Mouse (Mus musculus): ENCODE measurements around the gene Tmem218. TPM values are rescaled to one million over a fixed set of nuclear protein-coding genes. Genes with fewer than 3 reads are reported as not detected.

The Tmem218 gene
- total RNA-seq (2014; fragmentation: Nextera tagmentation) (3.4 and 4.7 TPM in 2 replicates), total RNA-seq (2017) (2.8 and 3.3 TPM in 2 replicates)

DNA sequence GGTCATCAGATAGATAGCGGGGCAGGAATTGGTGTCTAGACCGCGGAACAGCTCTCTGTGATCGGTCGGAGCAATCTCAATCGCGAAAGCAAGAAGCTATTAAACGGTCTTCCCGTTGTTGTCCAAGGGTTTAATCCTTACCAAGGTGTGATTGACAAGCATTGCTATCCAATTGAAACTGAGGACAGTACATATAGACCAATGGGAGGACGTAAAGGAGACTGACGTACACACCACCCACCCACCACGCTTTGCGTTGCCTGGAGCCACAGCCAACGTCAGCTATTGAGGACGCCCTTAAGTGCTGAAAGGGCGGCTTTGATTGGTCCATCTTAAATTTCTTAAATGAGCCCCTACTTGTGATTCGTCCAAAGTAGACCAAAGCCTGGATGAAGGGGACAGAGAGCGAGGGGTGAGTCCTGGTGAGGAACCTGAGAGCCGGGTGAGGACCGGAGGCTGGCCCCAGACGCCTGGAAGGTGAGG lies at the start of gene Tmem218:
Tmem218 (plus strand) TSS at position 295 of the 483 bp plus-strand sequence.
- ATAC-seq (replicated peaks; ENCODE audit: low FRiP score, low TSS enrichment, poor library complexity, severe bottlenecking) = peak; percentile 100

DNA sequence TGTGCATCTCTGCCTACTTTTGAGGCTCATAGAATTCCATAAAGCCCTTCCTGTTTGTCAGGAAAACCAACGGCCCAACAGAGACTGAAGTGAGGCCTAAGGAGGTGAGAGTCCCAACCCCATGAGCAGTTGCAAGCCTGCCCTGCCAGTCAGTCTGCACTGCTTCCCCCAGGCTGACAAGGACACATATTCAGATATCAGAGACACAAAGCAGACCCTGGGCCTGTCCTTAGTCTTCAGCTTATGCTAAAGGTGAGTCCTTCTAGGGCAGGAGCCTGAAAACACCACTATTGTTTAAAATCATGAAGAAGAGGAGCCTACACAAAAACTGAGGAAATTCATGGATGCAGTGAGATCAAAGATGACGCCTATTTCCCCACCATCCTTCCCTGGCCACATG lies 47.3 kb upstream of the Tmem218 start:
- ATAC-seq (replicated peaks; ENCODE audit: low FRiP score, low TSS enrichment, poor library complexity, severe bottlenecking) = no peak

DNA sequence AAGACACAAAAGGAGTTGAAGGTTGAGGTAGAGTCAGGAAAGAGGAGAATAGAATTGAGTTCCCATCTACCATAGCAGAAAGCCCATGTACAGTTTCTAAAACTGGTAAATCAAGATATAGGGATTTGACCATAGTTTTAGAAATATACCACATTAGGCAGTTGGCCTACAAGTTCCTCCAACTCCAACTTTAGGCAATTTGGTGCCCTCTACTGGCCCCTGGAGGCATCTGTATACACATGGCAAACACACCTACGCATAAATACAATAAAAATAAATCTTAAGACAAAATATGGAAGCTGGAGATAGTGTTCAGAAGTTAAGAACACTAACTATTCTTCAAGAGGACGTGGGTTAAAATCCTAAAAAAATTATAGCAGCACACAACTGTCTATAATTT lies 41.1 kb upstream of the Tmem218 start:
- no peak for ATAC-seq (replicated peaks; ENCODE audit: low FRiP score, low TSS enrichment, poor library complexity, severe bottlenecking)

DNA sequence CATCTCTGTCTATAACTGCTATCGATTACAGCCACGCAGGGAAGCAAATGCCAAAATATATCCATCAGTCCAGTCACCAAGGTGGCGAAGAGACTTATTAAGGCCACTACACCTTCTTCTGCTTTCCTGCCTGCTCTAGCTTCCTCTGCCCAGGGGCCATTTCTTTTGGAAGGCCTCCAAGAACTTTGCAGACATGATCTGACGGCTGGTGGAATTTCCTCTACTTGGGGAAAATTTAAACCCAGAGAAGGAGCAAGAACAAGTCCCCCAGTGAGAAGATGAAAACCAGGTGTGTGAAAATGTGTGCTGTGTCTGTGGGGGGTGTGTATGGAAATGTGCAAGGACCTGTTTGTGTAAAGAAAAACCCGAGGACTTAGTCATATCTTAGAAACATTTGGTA lies 34.6 kb upstream of the Tmem218 start:
- ATAC-seq (replicated peaks; ENCODE audit: low FRiP score, low TSS enrichment, poor library complexity, severe bottlenecking) = no peak

DNA sequence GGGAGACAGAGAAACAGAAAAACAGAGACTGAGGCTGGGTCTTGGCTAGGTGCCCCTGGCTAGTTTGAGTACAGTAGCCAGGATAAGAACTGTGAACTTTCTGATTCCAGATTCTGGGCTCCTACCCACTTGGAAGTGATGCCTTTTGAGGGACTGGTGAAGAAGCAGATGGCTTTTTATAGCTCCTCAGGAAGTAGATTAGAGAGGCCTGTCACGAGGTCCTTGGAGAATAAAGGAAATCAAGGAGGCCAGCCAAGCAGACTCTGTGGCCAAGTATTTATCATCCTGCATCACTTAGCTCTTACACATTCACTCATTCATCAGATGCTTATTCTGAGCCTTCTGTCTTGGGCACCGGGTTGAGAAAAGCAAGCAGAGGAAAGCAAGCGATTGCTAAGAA lies 32.0 kb upstream of the Tmem218 start:
- ATAC-seq (replicated peaks; ENCODE audit: low FRiP score, low TSS enrichment, poor library complexity, severe bottlenecking) = no peak

DNA sequence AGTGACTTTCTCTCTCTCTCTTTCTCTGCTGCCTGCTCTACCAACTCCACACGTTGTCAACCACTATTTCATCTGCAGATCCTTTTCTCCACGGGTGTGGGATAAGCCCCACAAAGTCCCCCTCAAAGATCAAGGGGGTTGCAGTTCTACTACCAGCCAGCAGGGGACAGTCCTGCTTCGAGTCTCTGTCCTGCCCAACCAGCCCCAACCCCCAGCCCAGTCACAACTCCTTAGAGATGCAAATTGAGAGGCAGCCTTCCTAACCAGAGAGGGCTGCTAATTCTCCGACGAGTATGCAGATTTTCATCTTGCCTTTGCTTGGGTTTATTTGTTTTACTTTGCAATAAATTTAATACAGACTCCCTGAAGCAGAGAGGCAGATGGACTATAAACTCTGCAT lies 30.9 kb upstream of the Tmem218 start:
- peak; percentile 87 for ATAC-seq (replicated peaks; ENCODE audit: low FRiP score, low TSS enrichment, poor library complexity, severe bottlenecking)

DNA sequence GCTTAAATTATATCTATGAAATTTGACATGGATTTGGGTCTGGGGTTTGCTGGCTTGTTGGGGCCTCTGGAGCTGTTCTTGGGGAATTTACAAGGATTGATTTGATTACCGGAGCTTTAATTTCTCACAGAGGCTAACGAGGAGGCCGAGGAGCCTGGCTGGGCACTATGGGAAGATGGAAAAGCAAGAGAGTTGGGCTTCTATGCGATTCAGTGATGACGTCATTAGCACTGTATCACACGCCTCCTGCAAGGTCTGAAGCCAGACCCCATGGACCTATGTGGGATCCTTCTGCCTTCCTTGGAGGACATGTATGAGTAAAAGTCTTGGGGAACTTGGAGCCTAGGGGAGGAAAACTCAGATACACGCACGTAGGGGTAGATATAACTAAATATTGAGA lies 30.5 kb upstream of the Tmem218 start:
- ATAC-seq (replicated peaks; ENCODE audit: low FRiP score, low TSS enrichment, poor library complexity, severe bottlenecking) = no peak

DNA sequence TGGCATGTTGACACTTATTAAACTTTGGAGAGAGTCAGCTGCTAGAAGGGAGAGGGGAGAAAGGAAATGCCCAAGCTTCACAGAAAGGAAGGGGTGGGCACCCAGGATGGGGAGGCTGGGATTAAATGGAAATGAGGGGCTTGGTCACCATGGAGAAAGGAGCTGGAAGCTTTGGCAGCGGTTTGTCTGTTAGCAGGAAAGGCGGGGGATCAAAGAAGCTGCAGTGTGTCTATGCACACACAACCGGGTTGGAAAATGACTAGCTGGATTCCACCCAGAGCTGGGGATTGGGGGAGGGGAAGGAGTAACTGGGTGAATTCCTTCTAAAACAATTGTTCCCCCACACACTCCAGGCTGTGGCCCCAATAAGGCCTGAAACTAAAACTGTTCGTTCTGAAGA lies 29.1 kb upstream of the Tmem218 start:
- no peak for ATAC-seq (replicated peaks; ENCODE audit: low FRiP score, low TSS enrichment, poor library complexity, severe bottlenecking)

DNA sequence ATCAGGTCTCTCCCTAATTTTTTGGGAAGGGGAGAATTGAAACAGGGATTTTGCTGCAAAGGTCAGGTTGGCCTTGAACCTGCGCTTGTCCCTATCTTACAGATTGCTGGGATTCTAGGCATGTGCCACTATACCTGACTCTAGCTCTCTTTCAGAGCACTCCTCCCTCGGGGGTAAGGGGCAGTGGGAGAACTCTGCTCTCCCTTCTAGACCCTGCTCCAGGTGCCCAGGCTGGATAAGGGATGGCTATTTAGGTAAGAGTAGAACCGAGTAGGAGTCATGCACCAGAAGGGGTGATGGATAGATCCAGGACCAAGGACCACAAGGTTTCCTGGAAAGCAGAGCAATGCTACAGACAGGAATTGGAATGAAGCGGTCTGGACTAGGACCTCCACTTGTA lies 28.4 kb upstream of the Tmem218 start:
- ATAC-seq (replicated peaks; ENCODE audit: low FRiP score, low TSS enrichment, poor library complexity, severe bottlenecking) = no peak

DNA sequence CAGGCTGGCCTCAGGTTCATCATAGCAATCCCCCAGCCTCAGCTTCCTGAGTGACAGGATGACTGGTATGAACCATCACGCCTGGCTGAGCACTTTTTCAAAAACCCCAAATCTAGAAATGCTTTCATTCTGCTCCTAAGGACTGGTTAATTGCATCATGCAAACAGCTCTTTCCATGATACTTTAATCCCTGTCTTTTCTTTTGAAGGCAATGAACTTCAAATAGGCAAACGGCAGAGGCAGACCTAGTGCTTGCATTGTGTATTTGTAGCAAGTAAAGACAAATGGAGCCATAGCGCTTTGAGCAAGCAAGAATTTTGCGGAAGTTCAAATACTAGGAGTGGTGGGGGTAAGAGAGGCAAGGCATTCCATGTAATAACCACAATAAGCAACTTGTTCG lies 26.4 kb upstream of the Tmem218 start:
- ATAC-seq (replicated peaks; ENCODE audit: low FRiP score, low TSS enrichment, poor library complexity, severe bottlenecking) = no peak

DNA sequence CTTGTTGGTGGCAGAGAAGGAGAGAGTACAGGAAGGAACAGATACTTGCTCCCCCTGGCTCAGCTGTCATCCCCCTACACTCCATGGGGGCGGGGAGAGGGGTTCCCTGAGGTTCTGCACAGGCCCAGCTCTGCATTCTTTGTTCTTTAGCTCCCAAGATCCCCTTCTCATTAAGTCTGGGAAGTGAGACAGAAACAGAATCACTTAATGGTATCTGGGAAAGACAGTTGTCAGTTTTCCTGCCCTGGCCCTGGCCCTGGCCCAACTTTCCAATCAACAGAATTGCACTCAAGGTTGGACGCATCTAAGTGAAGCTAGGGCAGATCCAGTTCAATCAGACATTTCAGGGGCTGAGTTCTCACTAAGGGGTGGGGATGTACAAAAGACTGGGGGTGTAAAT lies 24.8 kb upstream of the Tmem218 start:
- no peak for ATAC-seq (replicated peaks; ENCODE audit: low FRiP score, low TSS enrichment, poor library complexity, severe bottlenecking)

DNA sequence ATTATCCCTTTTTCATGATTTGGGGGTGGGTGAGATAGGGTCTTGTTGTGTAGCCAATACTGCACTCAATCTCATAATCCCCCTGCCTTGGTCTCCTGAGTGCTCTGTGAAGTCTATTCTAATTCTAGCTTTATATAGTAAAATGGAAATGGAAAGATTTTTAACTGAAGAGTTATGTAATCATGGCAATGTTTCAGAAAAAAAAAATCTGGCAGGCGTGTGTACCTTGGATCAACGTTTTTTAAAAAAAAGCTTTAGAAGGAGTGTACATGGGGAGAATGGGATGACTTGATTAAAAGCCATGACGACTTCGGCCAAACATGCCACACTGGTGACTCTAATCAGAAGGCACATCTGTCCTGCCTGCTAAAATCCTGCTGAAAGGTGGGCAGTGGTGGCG lies 20.6 kb upstream of the Tmem218 start:
- ATAC-seq (replicated peaks; ENCODE audit: low FRiP score, low TSS enrichment, poor library complexity, severe bottlenecking) = no peak

DNA sequence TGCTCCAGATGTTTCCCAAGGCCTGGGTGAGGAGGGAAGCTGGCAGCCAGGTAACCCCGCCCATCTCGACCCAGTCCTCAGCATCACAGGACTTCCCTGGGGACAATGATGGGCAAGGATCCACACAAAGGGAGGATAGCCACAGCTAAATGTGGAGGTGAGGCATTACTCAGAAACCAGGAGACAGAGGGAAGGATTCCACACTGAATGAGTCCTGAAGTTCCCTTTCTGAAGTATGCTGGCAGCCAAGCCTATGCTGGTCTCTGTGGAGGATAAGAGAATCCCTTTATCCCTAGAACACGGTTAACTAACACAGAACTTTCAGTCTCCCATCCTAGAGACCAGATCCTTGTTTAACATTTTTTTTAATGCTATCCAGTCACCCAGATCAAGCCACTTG lies 20.0 kb upstream of the Tmem218 start:
- no peak for ATAC-seq (replicated peaks; ENCODE audit: low FRiP score, low TSS enrichment, poor library complexity, severe bottlenecking)

DNA sequence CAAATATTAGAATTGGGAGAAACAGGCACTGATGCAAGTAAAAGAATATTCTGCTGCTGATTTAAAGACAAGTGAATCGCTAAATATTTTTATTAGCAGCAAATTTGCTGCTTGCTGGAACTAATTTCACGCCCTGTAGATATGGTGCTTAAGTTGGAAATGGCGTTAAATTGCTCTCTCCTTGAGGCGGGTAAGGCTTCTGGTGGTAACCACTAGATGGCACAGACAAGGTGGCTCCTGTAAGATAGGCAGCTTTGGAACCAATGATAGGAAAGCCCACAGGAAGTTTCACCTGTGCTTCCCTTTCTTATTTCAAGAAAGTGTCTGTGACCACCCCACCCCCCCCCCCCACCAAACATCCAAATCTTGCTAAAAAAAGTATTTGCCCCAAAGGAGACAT lies 11.0 kb upstream of the Tmem218 start:
- ATAC-seq (replicated peaks; ENCODE audit: low FRiP score, low TSS enrichment, poor library complexity, severe bottlenecking) = no peak

DNA sequence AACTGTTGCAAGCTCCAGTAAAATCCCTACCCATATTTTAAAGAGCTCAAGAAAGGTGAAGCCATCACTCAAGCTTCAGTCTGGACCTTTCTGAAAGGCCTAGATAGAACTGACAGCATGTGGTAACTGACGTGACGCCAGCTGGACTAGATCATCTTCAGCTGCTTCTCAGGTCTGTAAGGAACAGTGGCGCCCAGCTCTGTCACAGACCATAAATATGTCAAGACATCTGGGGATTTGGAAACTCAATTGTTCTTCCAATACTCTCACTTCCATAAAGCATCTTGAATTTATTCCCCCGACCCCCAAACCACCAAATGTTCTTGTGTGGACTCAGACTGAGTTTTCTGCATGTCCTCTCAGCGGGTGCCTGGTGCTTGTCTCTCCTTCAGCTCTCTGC lies 7.6 kb upstream of the Tmem218 start:
- ATAC-seq (replicated peaks; ENCODE audit: low FRiP score, low TSS enrichment, poor library complexity, severe bottlenecking) = no peak

DNA sequence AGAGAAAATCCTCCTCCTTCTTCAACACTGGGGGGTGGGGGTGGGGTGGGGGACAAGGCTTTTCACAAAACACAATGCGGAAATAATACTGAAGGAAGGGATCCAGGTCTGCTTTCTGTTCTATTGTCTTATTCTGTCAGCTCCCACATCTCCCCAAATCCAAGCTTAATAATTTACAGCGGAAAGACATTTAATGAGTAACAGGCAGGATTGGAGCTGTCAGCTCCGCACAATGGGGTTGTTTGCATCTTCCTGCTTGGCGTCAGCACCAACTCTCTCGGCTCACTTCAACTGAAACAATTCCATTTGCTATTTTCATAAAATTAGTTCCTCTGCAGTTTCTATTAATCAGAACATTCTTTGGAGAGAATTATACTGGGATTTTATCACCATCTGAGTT lies 4.1 kb upstream of the Tmem218 start:
- no peak for ATAC-seq (replicated peaks; ENCODE audit: low FRiP score, low TSS enrichment, poor library complexity, severe bottlenecking)

DNA sequence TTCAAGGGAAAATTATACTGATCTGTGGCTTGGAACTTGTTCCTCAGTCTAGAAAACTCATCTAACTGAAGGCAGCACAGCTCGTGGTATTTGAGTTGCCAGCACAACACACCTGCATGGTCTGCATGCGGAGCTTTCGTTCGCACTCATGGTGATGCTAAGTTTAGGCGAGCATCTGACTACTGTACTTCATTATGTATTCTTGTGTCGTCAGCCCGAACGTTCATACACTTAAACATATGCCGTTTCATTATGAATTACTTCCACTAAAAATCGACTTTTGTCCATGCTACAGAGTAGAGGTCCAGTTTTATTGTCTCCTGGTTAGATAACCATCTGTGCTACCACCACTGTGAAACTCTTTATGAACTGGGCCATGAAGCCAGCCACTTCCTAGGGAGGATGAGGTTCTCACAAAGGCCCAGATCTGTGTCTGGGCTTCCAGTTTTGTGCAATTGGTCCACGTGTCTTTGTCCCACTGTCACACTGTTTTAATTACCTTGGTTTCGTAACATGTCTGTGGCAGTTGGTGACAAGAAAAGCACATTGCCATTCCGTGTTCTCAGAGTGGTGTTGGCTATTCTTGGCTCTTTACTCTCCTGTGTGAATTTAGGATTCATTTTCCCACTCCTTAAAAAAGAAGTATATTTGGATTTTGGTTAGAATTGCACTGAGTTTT lies 5.2 kb downstream of the Tmem218 start:
- no peak for ATAC-seq (replicated peaks; ENCODE audit: low FRiP score, low TSS enrichment, poor library complexity, severe bottlenecking)

DNA sequence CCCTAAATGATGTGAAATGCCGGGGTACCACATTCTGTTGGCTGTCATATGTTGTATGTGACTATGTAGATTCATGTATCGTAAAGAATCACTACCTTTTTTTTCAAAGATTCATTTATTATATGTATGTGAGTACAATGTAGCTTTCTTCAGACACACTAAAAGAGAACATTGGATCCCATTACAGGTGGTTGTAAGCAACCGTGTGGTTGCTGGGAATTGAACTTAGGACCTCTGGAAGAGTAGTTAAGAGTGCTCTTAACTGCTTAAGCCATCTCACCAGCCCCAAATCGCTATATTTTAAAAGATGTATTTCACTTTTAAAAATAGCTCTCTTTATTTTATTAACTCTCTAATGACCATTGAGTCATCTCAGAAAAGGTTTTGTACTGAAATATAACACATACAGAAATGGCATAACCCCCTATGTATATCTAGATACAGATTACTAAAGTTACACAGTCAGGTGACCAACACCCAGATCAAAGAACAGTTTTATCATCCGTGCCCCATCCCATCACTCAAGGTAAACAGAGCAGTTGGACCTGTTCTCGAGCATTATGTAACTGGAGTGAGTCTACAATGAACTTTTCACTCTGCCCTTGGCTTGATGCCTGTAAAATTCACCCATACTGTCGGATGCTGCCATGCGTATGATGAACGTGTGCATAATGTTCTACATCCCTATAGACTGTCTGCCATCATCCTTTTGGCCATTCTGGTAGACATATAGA lies 6.5 kb downstream of the Tmem218 start:
- ATAC-seq (replicated peaks; ENCODE audit: low FRiP score, low TSS enrichment, poor library complexity, severe bottlenecking) = no peak

DNA sequence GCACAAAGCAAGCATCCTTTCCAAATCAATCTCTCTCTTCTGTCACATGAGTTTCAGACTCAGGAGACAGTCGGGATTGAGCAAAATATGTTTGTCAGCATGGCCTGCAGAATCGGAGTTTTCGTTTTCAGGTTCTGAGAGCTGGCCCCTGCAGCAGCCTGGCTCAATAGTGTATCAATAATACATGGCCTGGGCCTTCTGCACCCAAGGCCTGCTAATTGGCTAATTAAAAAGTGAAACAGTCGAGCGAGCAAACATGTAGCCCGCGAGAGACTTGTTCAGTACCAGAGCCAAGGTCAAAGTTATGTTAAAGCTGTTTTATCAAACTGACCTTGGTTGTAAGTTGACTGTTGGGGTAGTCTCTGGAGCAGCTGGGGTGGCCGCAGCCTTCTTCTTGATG lies 12.7 kb downstream of the Tmem218 start:
- no peak for ATAC-seq (replicated peaks; ENCODE audit: low FRiP score, low TSS enrichment, poor library complexity, severe bottlenecking)

DNA sequence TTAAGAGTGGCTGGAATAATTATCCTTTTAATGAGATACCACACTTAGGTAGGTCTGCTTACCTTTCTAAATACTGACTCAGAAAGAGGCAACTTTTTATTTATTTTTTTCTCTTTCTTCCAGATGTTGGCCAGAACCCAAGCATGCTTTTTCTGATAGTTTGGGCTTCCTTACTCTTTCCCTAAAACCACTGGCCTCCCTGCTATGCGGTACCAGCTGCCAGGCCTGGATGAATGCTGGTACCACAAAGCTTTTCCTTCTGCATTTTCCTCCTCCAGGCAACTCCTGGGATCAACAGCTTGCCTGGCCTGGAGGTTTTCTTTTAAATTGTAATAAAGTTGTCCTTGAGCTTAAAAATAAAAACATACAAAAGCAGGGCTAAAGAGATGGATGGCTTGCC lies 17.6 kb downstream of the Tmem218 start:
- ATAC-seq (replicated peaks; ENCODE audit: low FRiP score, low TSS enrichment, poor library complexity, severe bottlenecking) = no peak

DNA sequence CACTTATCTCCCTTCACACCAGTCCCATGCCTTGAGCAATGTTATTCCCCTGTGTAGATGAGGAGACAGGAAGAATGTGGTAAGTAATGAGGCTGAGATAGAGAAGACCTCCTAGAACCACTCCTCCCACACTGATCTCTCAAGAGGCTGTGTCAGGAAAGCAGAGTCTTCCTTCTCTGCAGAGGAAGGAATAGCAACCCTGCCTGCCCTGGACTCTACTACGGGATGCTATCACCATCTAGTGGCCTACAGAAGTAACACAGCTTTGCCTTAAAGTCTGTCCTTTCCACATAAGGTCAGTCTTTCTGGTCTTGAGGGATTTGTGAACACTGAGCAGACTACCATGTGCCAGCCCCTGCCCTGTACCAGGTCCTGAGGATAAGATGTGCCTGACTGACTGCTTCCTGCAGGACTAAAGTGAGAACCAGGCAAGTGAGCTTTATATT lies 21.9 kb downstream of the Tmem218 start:
- ATAC-seq (replicated peaks; ENCODE audit: low FRiP score, low TSS enrichment, poor library complexity, severe bottlenecking) = peak; percentile 80
